Mouse (Mus musculus) embryonic facial prominence, embryonic 11.5 days (tissue): ENCODE results near the gene Spcs2. TPM values are rescaled to one million over a fixed set of nuclear protein-coding genes. Genes with fewer than 3 reads are reported as not detected.

Source experiments
- ATAC-seq: fragments of 200-750 bp; cut with Nextera tagmentation; replicated peaks from 2 replicates; pipeline ENCODE4 v1.8.0; 2017; ENCODE audit warnings: low read depth; ENCODE audit not compliant: insufficient number of reproducible peaks, low FRiP score, low TSS enrichment
- DNase-seq: peaks from one replicate; pipeline ENCODE4 v3.0.0-alpha.2; 2015; ENCODE audit warnings: low spot score
- H3K27ac ChIP-seq: fragments of 300-500 bp; sonication (generic); replicated peaks from 2 replicates; pipeline ENCODE4 v1.5.1; 2014; ENCODE audit warnings: mild to moderate bottlenecking, low read depth, low read length, control low read depth
- H3K27me3 ChIP-seq: fragments of 300-500 bp; sonication (generic); 2 replicates; pipeline ENCODE4 v1.6.1; 2014; ENCODE audit warnings: mild to moderate bottlenecking, low read length, moderate library complexity, mixed read lengths; ENCODE audit not compliant: control insufficient read depth, insufficient read depth
- H3K36me3 ChIP-seq: fragments of 300-500 bp; sonication (generic); replicated peaks from 2 replicates; pipeline ENCODE4 v1.6.1; 2014; ENCODE audit warnings: low read depth, mild to moderate bottlenecking, low read length, moderate library complexity, mixed read lengths; ENCODE audit not compliant: control insufficient read depth, insufficient read depth
- H3K4me1 ChIP-seq: fragments of 300-500 bp; sonication (generic); 2 replicates; pipeline ENCODE4 v1.6.1; 2014; ENCODE audit warnings: low read length, mixed read lengths; ENCODE audit not compliant: control insufficient read depth, insufficient read depth
- H3K4me2 ChIP-seq: fragments of 300-500 bp; sonication (generic); 2 replicates; pipeline ENCODE4 v1.6.1; 2014; ENCODE audit warnings: low read depth, mild to moderate bottlenecking, control low read depth, low read length, moderate library complexity
- H3K4me3 ChIP-seq: fragments of 300-500 bp; sonication (generic); 2 replicates; pipeline ENCODE4 v1.5.1; 2014; ENCODE audit warnings: low read depth, low read length, control low read depth
- H3K9ac ChIP-seq: fragments of 300-500 bp; sonication (generic); replicated peaks from 2 replicates; pipeline ENCODE4 v1.6.1; 2014; ENCODE audit warnings: mild to moderate bottlenecking, control low read depth, low read length
- H3K9me3 ChIP-seq: fragments of 300-500 bp; sonication (generic); replicated peaks from 2 replicates; pipeline ENCODE4 v1.6.1; 2016; ENCODE audit warnings: mild to moderate bottlenecking, low read length, inconsistent platforms, mixed read lengths; ENCODE audit not compliant: control insufficient read depth
- WGBS: fragments of 180-500 bp; shearing (Covaris S2); extraction: QIAGEN DNeasy Blood & Tissue Kit; methylation state at CpG from one replicate; pipeline ENCODE4 v1.1.7; 2014; 5-methylcytosine and 5-hydroxymethylcytosine counted together
- polyA plus RNA-seq: library from polyadenylated mRNA; unstranded; fragments of >200 nt; fragmentation: Nextera tagmentation; extraction: Ambion mirVana; gene quantifications from 2 replicates; pipeline ENCODE4 v1.2.1, GENCODE M21; 2014

Spcs2 gene
- polyA plus RNA-seq, 1 experiment from 2014 or later: 360 TPM

- 88% methylated on average over 3 of the region's 3 CpGs for WGBS
- H3K4me2 ChIP-seq: no peak overlapping the region
- no peak overlapping the region for H3K27ac ChIP-seq
- peaks cover 8% of the 10 kb centered on the region for H3K36me3 ChIP-seq
- DNase-seq (no peak), ATAC-seq (0 out of 2 replicates have a peak, but pooled peaks have one; percentile 44)
- H3K9ac ChIP-seq: no peak overlapping the region
- H3K4me1 ChIP-seq: no peaks in the 10 kb centered on the region
- H3K9me3 ChIP-seq: no peaks in the 10 kb centered on the region
- H3K27me3 ChIP-seq: no peaks in the 10 kb centered on the region
- H3K4me3 ChIP-seq: no peak overlapping the region
Measured at GRCm38 (mm10) chr7:99838241-99838640, 25.0 kb downstream of the Spcs2 start.

GRCm38 (mm10) chr7:99837358-99838071, 25.7 kb downstream of the Spcs2 start:
- H3K9me3 ChIP-seq: no peaks in the 10 kb centered on the region
- no peaks in the 10 kb centered on the region for H3K27me3 ChIP-seq
- DNase-seq (no peak), ATAC-seq (no peak)
- no peak overlapping the region for H3K4me2 ChIP-seq
- peaks cover 8% of the 10 kb centered on the region for H3K36me3 ChIP-seq
- H3K27ac ChIP-seq: no peak overlapping the region
- H3K4me3 ChIP-seq: no peak overlapping the region
- H3K9ac ChIP-seq: no peak overlapping the region
- no peaks in the 10 kb centered on the region for H3K4me1 ChIP-seq
- 88% methylated on average over 6 of the region's 6 CpGs for WGBS

- no peaks in the 10 kb centered on the region for H3K4me1 ChIP-seq
- no peaks in the 10 kb centered on the region for H3K9me3 ChIP-seq
- H3K27me3 ChIP-seq: no peaks in the 10 kb centered on the region
- H3K9ac ChIP-seq: no peak overlapping the region
- H3K36me3 ChIP-seq: peaks cover 6% of the 10 kb centered on the region
- H3K4me2 ChIP-seq: no peak overlapping the region
- DNase-seq (no peak), ATAC-seq (no peak)
- H3K27ac ChIP-seq: no peak overlapping the region
- H3K4me3 ChIP-seq: no peak overlapping the region
- 73% methylated on average over 4 of the region's 4 CpGs for WGBS
Measured at GRCm38 (mm10) chr7:99836781-99837180, 26.5 kb downstream of the Spcs2 start.

- Histone ChIP-seq H3K4me3 (no peak overlapping the region), H3K27me3 (no peaks in the 10 kb centered on the region), H3K9me3 (no peaks in the 10 kb centered on the region), H3K4me2 (no peak overlapping the region), H3K9ac (no peak overlapping the region), H3K36me3 (peaks cover 5% of the 10 kb centered on the region; the same call in 1 of the 2 replicates), H3K4me1 (no peaks in the 10 kb centered on the region), H3K27ac (no peak overlapping the region)
- ATAC-seq: no peak
- no peak for DNase-seq
- 93% methylated on average over 5 of the region's 5 CpGs for WGBS
Measured at GRCm38 (mm10) chr7:99834314-99834853, 28.9 kb downstream of the Spcs2 start.

- Histone ChIP-seq H3K4me3 (no peak overlapping the region), H3K9me3 (no peaks in the 10 kb centered on the region), H3K27me3 (no peaks in the 10 kb centered on the region), H3K36me3 (0 out of 2 replicates have a peak, but pooled peaks cover 2% of the 10 kb centered on the region), H3K27ac (no peak overlapping the region), H3K9ac (no peak overlapping the region), H3K4me1 (no peaks in the 10 kb centered on the region), H3K4me2 (no peak overlapping the region)
- ATAC-seq (no peak), DNase-seq (no peak)
- 82% methylated on average over 2 of the region's 2 CpGs for WGBS
Measured at GRCm38 (mm10) chr7:99833846-99834222, 29.4 kb downstream of the Spcs2 start.

- H3K27me3 ChIP-seq: no peaks in the 10 kb centered on the region
- H3K4me2 ChIP-seq: no peak overlapping the region
- ATAC-seq: no peak
- WGBS: 87% methylated on average over 5 of the region's 5 CpGs
- no peak overlapping the region for H3K4me3 ChIP-seq
- H3K36me3 ChIP-seq: 0 out of 2 replicates have a peak, but pooled peaks cover under 1% of the 10 kb centered on the region
- H3K9ac ChIP-seq: no peak overlapping the region
- no peak for DNase-seq
- no peaks in the 10 kb centered on the region for H3K4me1 ChIP-seq
- no peak overlapping the region for H3K27ac ChIP-seq
- no peaks in the 10 kb centered on the region for H3K9me3 ChIP-seq
Measured at GRCm38 (mm10) chr7:99833115-99833845, 30.0 kb downstream of the Spcs2 start.

- H3K9me3 ChIP-seq: no peaks in the 10 kb centered on the region
- no peak within 1 kb of the TSS for H3K27ac ChIP-seq
- DNase-seq (peak; percentile 90), ATAC-seq (peak; percentile 98)
- no peaks in the 10 kb centered on the region for H3K4me1 ChIP-seq
- H3K27me3 ChIP-seq: no peaks in the 10 kb centered on the region
- peak within 1 kb of the TSS; percentile 74 for H3K9ac ChIP-seq
- WGBS: under 1% methylated on average over 26 of the region's 26 CpGs
- no peaks in the 10 kb centered on the region for H3K36me3 ChIP-seq
- H3K4me2 ChIP-seq: peak within 1 kb of the TSS; percentile 58
- peak within 1 kb of the TSS; percentile 46 for H3K4me3 ChIP-seq
Measured at GRCm38 (mm10) chr7:99828083-99828570, 35.1 kb downstream of the Spcs2 start, which contains the start of gene Neu3. Gene Neu3 (minus strand): TSS chr7:99828417.

GRCm38 (mm10) chr7:99826096-99826495, 37.2 kb downstream of the Spcs2 start:
- 71% methylated on average over 6 of the region's 6 CpGs for WGBS
- no peak overlapping the region for H3K4me2 ChIP-seq
- DNase-seq (no peak), ATAC-seq (no peak)
- H3K27ac ChIP-seq: no peak overlapping the region
- H3K4me1 ChIP-seq: no peaks in the 10 kb centered on the region
- H3K9me3 ChIP-seq: no peaks in the 10 kb centered on the region
- no peak overlapping the region for H3K9ac ChIP-seq
- H3K36me3 ChIP-seq: no peaks in the 10 kb centered on the region
- no peak overlapping the region for H3K4me3 ChIP-seq
- no peaks in the 10 kb centered on the region for H3K27me3 ChIP-seq
